Mouse (Mus musculus) hindlimb bud, embryonic 11.5 days (tissue): ENCODE data around the gene Ppp3ca.

ENCODE experiments used
- DNase-seq: peaks from one replicate; pipeline ENCODE4 v3.0.0-alpha.2; 2012; ENCODE audit warnings: low read depth, low spot score; ENCODE audit errors: extremely low spot score

Ppp3ca gene

GRCm38 (mm10) chr3:136981589-136981924 is 311.6 kb downstream of the Ppp3ca start:
- no peak for DNase-seq

GRCm38 (mm10) chr3:136982021-136982420 is 312.1 kb downstream of the Ppp3ca start:
- no peak for DNase-seq

DNA sequence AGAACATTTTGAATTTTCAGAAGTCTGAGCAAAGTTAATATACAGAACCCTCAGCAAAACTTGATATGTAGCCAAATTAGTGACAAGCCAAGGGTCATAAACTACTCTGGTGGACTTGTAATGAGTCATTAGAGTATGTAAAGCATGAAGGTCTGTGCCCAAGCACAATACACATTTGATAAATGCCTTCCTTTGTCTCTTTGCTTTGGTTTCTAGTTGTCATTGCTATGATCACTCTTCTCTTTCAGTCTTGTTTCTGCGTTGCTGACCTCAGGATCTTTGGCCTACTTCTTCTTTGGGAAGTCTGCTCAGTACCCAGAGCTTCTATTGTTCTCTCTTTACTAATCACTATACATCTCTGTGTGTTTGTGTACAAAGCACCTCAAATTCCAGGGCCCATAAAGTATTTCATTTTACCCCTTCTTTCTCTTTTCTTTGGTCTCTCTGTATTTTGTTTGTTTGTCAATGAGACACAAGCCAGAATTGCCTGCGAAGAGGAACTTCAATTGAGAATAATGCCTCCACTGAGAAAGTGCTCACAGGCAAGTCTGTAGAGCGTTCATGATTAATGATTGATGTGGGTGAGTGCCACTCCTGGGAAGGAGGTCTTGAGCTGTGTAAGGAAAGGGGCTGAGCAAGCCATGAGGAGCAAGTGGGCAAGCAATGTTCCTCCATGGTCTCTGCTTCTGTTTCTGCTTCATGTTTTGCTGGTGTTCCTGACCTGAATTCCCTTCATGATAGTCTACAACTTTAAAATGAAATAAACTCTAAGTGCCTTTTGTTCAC is 316.4 kb downstream of the Ppp3ca start:
- no peak for DNase-seq
